Mouse (Mus musculus): ENCODE data around the gene Serinc5. TPM values are rescaled to one million over a fixed set of nuclear protein-coding genes. Genes with fewer than 3 reads are reported as not detected.

Serinc5 gene
- polyA plus RNA-seq, 1 experiment from 2014 or later, result 9.7 TPM

- H3K36me3 ChIP-seq (ENCODE audit: control insufficient read depth, insufficient read depth, low read length), result no peaks in the 10 kb centered on the region
- H3K4me3 ChIP-seq (ENCODE audit: low read depth, low read length), result peak overlapping the region; percentile 64
- no peaks in the 10 kb centered on the region for H3K27me3 ChIP-seq (ENCODE audit: control insufficient read depth, insufficient read depth, low read length)
- peaks cover 8% of the 10 kb centered on the region for H3K4me1 ChIP-seq (ENCODE audit: control insufficient read depth, insufficient read depth, low read length)
- no peaks in the 10 kb centered on the region for H3K9me3 ChIP-seq (ENCODE audit: control insufficient read depth, low read length)
- 8% methylated on average over 13 of the region's 13 CpGs for WGBS
- no peak overlapping the region for H3K27ac ChIP-seq (ENCODE audit: low read depth, low read length)
- DNase-seq (ENCODE audit: low spot score, missing footprints), result peak; percentile 88
- no peak for ATAC-seq (ENCODE audit: low FRiP score)
- H3K9ac ChIP-seq (ENCODE audit: low read length), result no peak overlapping the region; the same call in 1 of the 2 replicates
- H3K4me2 ChIP-seq, result peak overlapping the region; percentile 93
These were observed 1.2 kb upstream of the Serinc5 start for GRCm38 (mm10) chr13:92609486-92610310.

- H3K4me1 ChIP-seq (ENCODE audit: control insufficient read depth, insufficient read depth, low read length), result peaks cover 8% of the 10 kb centered on the region
- no peaks in the 10 kb centered on the region for H3K9me3 ChIP-seq (ENCODE audit: control insufficient read depth, low read length)
- H3K4me2 ChIP-seq, result peak overlapping the region; percentile 93
- H3K9ac ChIP-seq (ENCODE audit: low read length), result peak overlapping the region; percentile 74
- H3K27me3 ChIP-seq (ENCODE audit: control insufficient read depth, insufficient read depth, low read length), result no peaks in the 10 kb centered on the region
- H3K27ac ChIP-seq (ENCODE audit: low read depth, low read length), result peak overlapping the region; percentile 44; the same call in 1 of the 2 replicates
- DNase-seq (ENCODE audit: low spot score, missing footprints), result peak; percentile 97
- ATAC-seq (ENCODE audit: low FRiP score), result peak; percentile 65; the same call in 1 of the 2 replicates
- under 1% methylated on average over 43 of the region's 43 CpGs for WGBS
- H3K4me3 ChIP-seq (ENCODE audit: low read depth, low read length), result peak overlapping the region; percentile 64
- no peaks in the 10 kb centered on the region for H3K36me3 ChIP-seq (ENCODE audit: control insufficient read depth, insufficient read depth, low read length)
These were observed 428 bp downstream of the Serinc5 start for GRCm38 (mm10) chr13:92611254-92611784.

GRCm38 (mm10) chr13:92611917-92612316 lies 1.0 kb downstream of the Serinc5 start:
- Histone ChIP-seq H3K9me3 (ENCODE audit: control insufficient read depth, low read length) (no peaks in the 10 kb centered on the region), H3K4me3 (ENCODE audit: low read depth, low read length) (peak overlapping the region; percentile 64), H3K27me3 (ENCODE audit: control insufficient read depth, insufficient read depth, low read length) (no peaks in the 10 kb centered on the region), H3K36me3 (ENCODE audit: control insufficient read depth, insufficient read depth, low read length) (no peaks in the 10 kb centered on the region), H3K4me2 (peak overlapping the region; percentile 93), H3K27ac (ENCODE audit: low read depth, low read length) (no peak overlapping the region), H3K9ac (ENCODE audit: low read length) (peak overlapping the region; percentile 74), H3K4me1 (ENCODE audit: control insufficient read depth, insufficient read depth, low read length) (peaks cover 8% of the 10 kb centered on the region)
- ATAC-seq (ENCODE audit: low FRiP score), result no peak
- WGBS, result 3% methylated on average over 7 of the region's 7 CpGs
- DNase-seq (ENCODE audit: low spot score, missing footprints), result no peak

GRCm38 (mm10) chr13:92613094-92613493 lies 2.2 kb downstream of the Serinc5 start:
- no peak overlapping the region for H3K4me2 ChIP-seq
- no peaks in the 10 kb centered on the region for H3K27me3 ChIP-seq (ENCODE audit: control insufficient read depth, insufficient read depth, low read length)
- WGBS, result 81% methylated on average over 5 of the region's 5 CpGs

GRCm38 (mm10) chr13:92615201-92615600 lies 4.3 kb downstream of the Serinc5 start:
- no peak overlapping the region for H3K9ac ChIP-seq (ENCODE audit: low read length)
- H3K27ac ChIP-seq (ENCODE audit: low read depth, low read length), result no peak overlapping the region
- H3K36me3 ChIP-seq (ENCODE audit: control insufficient read depth, insufficient read depth, low read length), result no peaks in the 10 kb centered on the region
- H3K4me2 ChIP-seq, result no peak overlapping the region
- 86% methylated on average over 5 of the region's 5 CpGs for WGBS
- H3K9me3 ChIP-seq (ENCODE audit: control insufficient read depth, low read length), result no peaks in the 10 kb centered on the region
- no peak overlapping the region for H3K4me3 ChIP-seq (ENCODE audit: low read depth, low read length)
- no peak for ATAC-seq (ENCODE audit: low FRiP score)
- H3K4me1 ChIP-seq (ENCODE audit: control insufficient read depth, insufficient read depth, low read length), result peaks cover 5% of the 10 kb centered on the region
- H3K27me3 ChIP-seq (ENCODE audit: control insufficient read depth, insufficient read depth, low read length), result no peaks in the 10 kb centered on the region
- DNase-seq (ENCODE audit: low spot score, missing footprints), result peak; percentile 28

More at GRCm38 (mm10) chr13:92613094-92613493, 2.2 kb downstream of the Serinc5 start:
- ATAC-seq (ENCODE audit: low FRiP score) (no peak), DNase-seq (ENCODE audit: low spot score, missing footprints) (peak; percentile 72)
- H3K4me3 ChIP-seq (ENCODE audit: low read depth, low read length), result no peak overlapping the region
- H3K27ac ChIP-seq (ENCODE audit: low read depth, low read length), result no peak overlapping the region
- no peak overlapping the region for H3K9ac ChIP-seq (ENCODE audit: low read length)
- no peaks in the 10 kb centered on the region for H3K9me3 ChIP-seq (ENCODE audit: control insufficient read depth, low read length)
- H3K4me1 ChIP-seq (ENCODE audit: control insufficient read depth, insufficient read depth, low read length), result peaks cover 8% of the 10 kb centered on the region
- no peaks in the 10 kb centered on the region for H3K36me3 ChIP-seq (ENCODE audit: control insufficient read depth, insufficient read depth, low read length)

- WGBS, result 92% methylated on average over 8 of the region's 8 CpGs
- no peaks in the 10 kb centered on the region for H3K27me3 ChIP-seq (ENCODE audit: control insufficient read depth, insufficient read depth, low read length)
- peaks cover 5% of the 10 kb centered on the region for H3K4me1 ChIP-seq (ENCODE audit: control insufficient read depth, insufficient read depth, low read length)
- DNase-seq (ENCODE audit: low spot score, missing footprints), result peak; percentile 67
- no peak overlapping the region for H3K27ac ChIP-seq (ENCODE audit: low read depth, low read length)
- H3K9ac ChIP-seq (ENCODE audit: low read length), result no peak overlapping the region
- no peaks in the 10 kb centered on the region for H3K9me3 ChIP-seq (ENCODE audit: control insufficient read depth, low read length)
- ATAC-seq (ENCODE audit: low FRiP score), result no peak
- H3K36me3 ChIP-seq (ENCODE audit: control insufficient read depth, insufficient read depth, low read length), result no peaks in the 10 kb centered on the region
- H3K4me2 ChIP-seq, result no peak overlapping the region
- no peak overlapping the region for H3K4me3 ChIP-seq (ENCODE audit: low read depth, low read length)
These were observed 5.6 kb downstream of the Serinc5 start for GRCm38 (mm10) chr13:92616459-92616858.

GRCm38 (mm10) chr13:92626196-92626595 lies 15.3 kb downstream of the Serinc5 start:
- Histone ChIP-seq H3K4me1 (ENCODE audit: control insufficient read depth, insufficient read depth, low read length) (no peaks in the 10 kb centered on the region), H3K4me2 (no peak overlapping the region), H3K9ac (ENCODE audit: low read length) (no peak overlapping the region), H3K36me3 (ENCODE audit: control insufficient read depth, insufficient read depth, low read length) (no peaks in the 10 kb centered on the region), H3K9me3 (ENCODE audit: control insufficient read depth, low read length) (no peaks in the 10 kb centered on the region), H3K27me3 (ENCODE audit: control insufficient read depth, insufficient read depth, low read length) (no peaks in the 10 kb centered on the region), H3K27ac (ENCODE audit: low read depth, low read length) (no peak overlapping the region), H3K4me3 (ENCODE audit: low read depth, low read length) (no peak overlapping the region)
- no peak for ATAC-seq (ENCODE audit: low FRiP score)
- WGBS, result 86% methylated on average over 1 of the region's 1 CpGs
- DNase-seq (ENCODE audit: low spot score, missing footprints), result no peak

- Histone ChIP-seq H3K36me3 (ENCODE audit: control insufficient read depth, insufficient read depth, low read length) (no peaks in the 10 kb centered on the region), H3K27me3 (ENCODE audit: control insufficient read depth, insufficient read depth, low read length) (no peaks in the 10 kb centered on the region), H3K4me1 (ENCODE audit: control insufficient read depth, insufficient read depth, low read length) (no peaks in the 10 kb centered on the region), H3K4me3 (ENCODE audit: low read depth, low read length) (no peak overlapping the region), H3K9ac (ENCODE audit: low read length) (no peak overlapping the region), H3K9me3 (ENCODE audit: control insufficient read depth, low read length) (no peaks in the 10 kb centered on the region), H3K4me2 (no peak overlapping the region), H3K27ac (ENCODE audit: low read depth, low read length) (no peak overlapping the region)
- 96% methylated on average over 5 of the region's 5 CpGs for WGBS
- ATAC-seq (ENCODE audit: low FRiP score), result no peak
- DNase-seq (ENCODE audit: low spot score, missing footprints), result no peak
These were observed 15.8 kb downstream of the Serinc5 start for GRCm38 (mm10) chr13:92626725-92627124.

- Histone ChIP-seq H3K27ac (ENCODE audit: low read depth, low read length) (no peak overlapping the region), H3K4me2 (no peak overlapping the region), H3K9ac (ENCODE audit: low read length) (no peak overlapping the region), H3K27me3 (ENCODE audit: control insufficient read depth, insufficient read depth, low read length) (no peaks in the 10 kb centered on the region), H3K4me1 (ENCODE audit: control insufficient read depth, insufficient read depth, low read length) (peaks cover 5% of the 10 kb centered on the region), H3K9me3 (ENCODE audit: control insufficient read depth, low read length) (no peaks in the 10 kb centered on the region), H3K36me3 (ENCODE audit: control insufficient read depth, insufficient read depth, low read length) (no peaks in the 10 kb centered on the region), H3K4me3 (ENCODE audit: low read depth, low read length) (no peak overlapping the region)
- ATAC-seq (ENCODE audit: low FRiP score) (no peak), DNase-seq (ENCODE audit: low spot score, missing footprints) (no peak)
- 80% methylated on average over 3 of the region's 3 CpGs for WGBS
These were observed 18.6 kb downstream of the Serinc5 start for GRCm38 (mm10) chr13:92629509-92629908.

Data from midbrain, embryonic 11.5 days (tissue).